ENCODE assay signal across 11 mouse cellular contexts in genomic region chr19:42240881-42241280, GRCm38 (mm10).
"Had no signal": no experiment of that assay in that cellular context is flagged by ENCODE, and none has a peak within 500 bp of the region (broad histone marks: within the 10 kb centered on the region; RNA-seq: fewer than 3 reads in every experiment).

No protein-coding gene starts in this region.

- DNase-seq: lung, adult 18-20 months; lung, embryonic 14.5 days; lung, postnatal 10 days; lung, postnatal 4 days; midbrain, embryonic 14.5 days; right cerebral cortex, postnatal 25 days; right cerebral cortex, postnatal 4 days; spleen, adult 18-20 months; thymus, adult 18-20 months; thymus, postnatal 14 days; thymus, postnatal 36 days had no signal
